Mouse (Mus musculus) liver, embryonic 14.5 days (tissue): ENCODE data around the gene Arhgap9.

Experiments
- CTCF ChIP-seq: IDR thresholded peaks from 2 replicates; pipeline ENCODE4 v1.5.1; 2016; ENCODE audit warnings: antibody characterized with exemption, low read depth, control low read depth
- EP300 ChIP-seq: IDR thresholded peaks from 2 replicates; pipeline ENCODE4 v1.6.1; 2016; ENCODE audit warnings: antibody characterized with exemption, low read depth

GRCm38 (mm10) chr10:127317277-127317676 is 4.5 kb upstream of the Arhgap9 start:
- TF ChIP-seq CTCF (no peak), EP300 (no peak)
